Mouse (Mus musculus) ES-E14 (cell line): ENCODE measurements around the gene Exoc3l2.

Experiments
- CHD2 ChIP-seq: IDR thresholded peaks from 2 replicates; pipeline ENCODE4 v1.6.1; 2014; ENCODE audit warnings: mild to moderate bottlenecking, low read depth, low read length, inconsistent platforms
- HCFC1 ChIP-seq: IDR thresholded peaks from 2 replicates; pipeline ENCODE4 v1.6.1; 2012; ENCODE audit warnings: low read length, inconsistent platforms, borderline replicate concordance; ENCODE audit not compliant: insufficient read depth
- MAFK ChIP-seq: IDR thresholded peaks from 2 replicates; pipeline ENCODE4 v1.6.1; 2014; ENCODE audit warnings: mild to moderate bottlenecking, low read depth, low read length, inconsistent platforms; ENCODE audit not compliant: insufficient read depth
- ZC3H11A ChIP-seq: IDR thresholded peaks from 2 replicates; pipeline ENCODE4 v1.6.1; 2012; ENCODE audit warnings: low read depth, mild to moderate bottlenecking, inconsistent platforms, low read length, borderline replicate concordance
- ZNF384 ChIP-seq: IDR thresholded peaks from 2 replicates; pipeline ENCODE4 v1.6.1; 2012; ENCODE audit warnings: low read depth, low read length, inconsistent platforms

DNA sequence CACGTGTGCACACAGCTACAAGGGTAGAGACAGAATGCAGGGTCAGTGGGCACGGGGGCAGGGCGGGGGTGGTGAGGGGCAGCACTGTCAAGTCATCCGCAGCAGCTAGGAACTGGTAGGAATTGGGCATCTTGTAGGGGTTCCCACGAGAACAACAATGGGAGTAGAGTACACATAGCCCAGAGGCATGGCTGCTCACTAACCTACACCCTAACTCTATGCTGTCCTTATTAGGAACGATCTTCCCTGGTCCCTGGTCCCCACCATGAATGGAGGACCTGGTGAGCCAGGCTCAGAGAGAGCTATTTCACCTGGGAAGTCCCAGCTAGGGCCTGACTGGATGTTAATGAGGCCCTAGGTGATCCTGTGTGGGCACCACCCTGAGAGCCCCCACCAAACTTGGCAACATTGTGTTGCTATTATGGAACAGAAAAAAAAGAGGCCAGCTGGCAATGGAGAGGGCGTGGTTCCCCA is 78.6 kb downstream of the Exoc3l2 start:
- TF ChIP-seq ZC3H11A: no peak
- no peak for TF ChIP-seq ZNF384
- no peak for TF ChIP-seq MAFK
- no peak for TF ChIP-seq HCFC1
- no peak for TF ChIP-seq CHD2
